Comparison of ENCODE assay signal across 8 mouse cellular contexts in the genomic region with DNA sequence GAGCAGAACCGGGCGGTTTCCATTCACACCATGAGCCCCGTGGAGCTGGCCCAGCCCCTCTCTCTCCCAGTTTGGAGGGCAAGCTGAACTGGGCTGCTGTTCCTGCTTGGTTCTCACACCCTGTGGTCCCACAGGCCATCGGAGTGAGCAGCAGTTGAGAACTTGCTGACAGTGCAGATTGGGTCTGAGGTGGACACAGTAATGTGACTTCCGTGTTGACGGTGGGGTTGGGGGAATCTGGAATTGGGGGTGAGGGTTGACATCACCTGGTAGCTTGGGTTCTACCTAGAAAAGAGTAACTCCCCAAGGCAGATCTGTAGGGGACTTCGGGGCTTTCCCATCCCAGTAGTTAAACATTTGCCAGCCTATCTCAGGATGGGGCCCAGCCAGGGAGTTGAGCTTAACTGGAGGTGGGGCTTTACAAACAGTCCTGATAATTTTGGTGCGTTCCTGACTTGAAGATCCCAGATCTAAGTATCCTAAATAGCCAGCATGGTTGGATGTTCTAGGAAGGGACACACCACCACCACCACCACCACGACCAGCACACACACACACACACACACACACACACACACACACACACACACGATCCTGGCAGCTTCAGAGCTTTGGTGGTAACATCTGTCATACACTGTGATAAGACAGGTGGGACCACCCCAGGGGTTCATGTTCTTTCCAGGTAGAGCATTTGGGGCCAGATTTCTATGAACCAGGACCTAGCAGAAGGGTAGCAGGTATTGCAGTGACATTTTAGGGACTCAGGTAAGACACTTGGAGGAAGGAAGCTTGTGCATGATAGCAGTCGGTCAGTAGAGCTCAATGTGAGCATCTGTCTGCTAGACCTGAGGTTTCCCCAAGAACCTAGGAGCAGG. TPM values are rescaled to one million over a fixed set of nuclear protein-coding genes. Genes with fewer than 3 reads are reported as not detected.
DNase-seq lines count a peak whose midpoint lies in the region; ATAC-seq and TF ChIP-seq lines count a peak whose summit lies in the region.

No protein-coding gene starts in this region.

- DNase-seq in gastrocnemius, adult 2 months, result no peak
- no peak for DNase-seq in gastrocnemius, postnatal 36 days
- DNase-seq in layer of hippocampus, adult 8-10 months (ENCODE audit: low spot score in 2 of 2), result no peak
- DNase-seq in layer of hippocampus, adult 18-20 months (ENCODE audit: low spot score in 2 of 2), result no peak

- intact Hi-C loops in gastrocnemius, adult 2 months (cut with DNase I), result no loop called here
- intact Hi-C loops in gastrocnemius, postnatal 36 days (cut with DNase I), result no loop called here

- H3K9me3 ChIP-seq in megakaryocyte, embryonic 14.5 days, result no peaks in the 10 kb centered on the region
- H3K9me3 ChIP-seq in kidney, embryonic 15.5 days (replicated peaks), result no peaks in the 10 kb centered on the region
- H3K9me3 ChIP-seq in stomach, embryonic 16.5 days (replicated peaks; ENCODE audit: control insufficient read depth, low read length), result no peaks in the 10 kb centered on the region

- peak overlapping the region; percentile 9 for H3K4me3 ChIP-seq in gastrocnemius, adult 2 months
- peak overlapping the region; percentile 76 for H3K4me3 ChIP-seq in megakaryocyte, embryonic 14.5 days (replicated peaks)
- no peak overlapping the region for H3K4me3 ChIP-seq in kidney, embryonic 15.5 days (replicated peaks)
- no peak overlapping the region for H3K4me3 ChIP-seq in stomach, embryonic 16.5 days (replicated peaks; ENCODE audit: low read length)

- H3K36me3 ChIP-seq in megakaryocyte, embryonic 14.5 days (replicated peaks; ENCODE audit: low read length), result peaks cover 80% of the 10 kb centered on the region
- H3K36me3 ChIP-seq in kidney, embryonic 15.5 days, result peaks cover 71% of the 10 kb centered on the region
- H3K36me3 ChIP-seq in stomach, embryonic 16.5 days (ENCODE audit: control insufficient read depth, insufficient read depth, low read length), result no peaks in the 10 kb centered on the region

- 33% methylated on average over 11 of the region's 11 CpGs for WGBS in kidney, embryonic 15.5 days
- 45% methylated on average over 11 of the region's 11 CpGs for WGBS in stomach, embryonic 16.5 days

- H3K27me3 ChIP-seq in megakaryocyte, embryonic 14.5 days (replicated peaks), result peaks cover 54% of the 10 kb centered on the region
- H3K27me3 ChIP-seq in kidney, embryonic 15.5 days, result no peaks in the 10 kb centered on the region
- H3K27me3 ChIP-seq in stomach, embryonic 16.5 days (ENCODE audit: control insufficient read depth, insufficient read depth, low read length), result no peaks in the 10 kb centered on the region

- peaks cover 57% of the 10 kb centered on the region for H3K4me1 ChIP-seq in megakaryocyte, embryonic 14.5 days
- H3K4me1 ChIP-seq in kidney, embryonic 15.5 days, result peaks cover 52% of the 10 kb centered on the region
- peaks cover 21% of the 10 kb centered on the region for H3K4me1 ChIP-seq in stomach, embryonic 16.5 days (ENCODE audit: control insufficient read depth, insufficient read depth, low read length)

- no peak for TF ChIP-seq CTCF in gastrocnemius, adult 2 months (IDR thresholded peaks at IDR 0.05)

- no peak for ATAC-seq in megakaryocyte, adult 5-6 weeks (ENCODE audit: poor library complexity, severe bottlenecking)
- ATAC-seq in kidney, embryonic 15.5 days (replicated peaks; ENCODE audit: low FRiP score), result peak; percentile 56
- ATAC-seq in stomach, embryonic 16.5 days (ENCODE audit: insufficient read depth, low FRiP score), result peak; percentile 61; the same call in 1 of the 2 replicates

- peak overlapping the region; percentile 88 for H3K27ac ChIP-seq in gastrocnemius, adult 2 months
- H3K27ac ChIP-seq in kidney, embryonic 15.5 days, result peak overlapping the region; percentile 90
- H3K27ac ChIP-seq in stomach, embryonic 16.5 days (ENCODE audit: low read length), result peak overlapping the region; percentile 72

- H3K4me2 ChIP-seq in kidney, embryonic 15.5 days, result peak overlapping the region; percentile 42
- 0 out of 2 replicates have a peak overlapping the region, but pooled peaks have one; percentile 0 for H3K4me2 ChIP-seq in stomach, embryonic 16.5 days (ENCODE audit: low read depth, low read length)

- H3K9ac ChIP-seq in kidney, embryonic 15.5 days, result peak overlapping the region; percentile 15
- H3K9ac ChIP-seq in stomach, embryonic 16.5 days (ENCODE audit: low read length), result no peak overlapping the region; the same call in 1 of the 2 replicates

RNA-seq across cellular contexts. Expression of a gene that starts 16.6 kb away (rescaled TPM):
- total RNA-seq in gastrocnemius, adult 2 months (2021), result 10 to 100 TPM; 45.4 to 82.1 TPM
- total RNA-seq in gastrocnemius, postnatal 36 days (2021), result 10 to 100 TPM; 35.5 to 44.1 TPM
- polyA plus RNA-seq in megakaryocyte, embryonic 14.5 days (2012; ENCODE audit: insufficient read depth, low replicate concordance), result 3.2 and 4.8 TPM in 2 replicates
- 0.04 and 0.32 TPM in 2 replicates for total RNA-seq in megakaryocyte, adult 5-6 weeks (2015)
- 0.37 and 0.89 TPM in 2 replicates for total RNA-seq in megakaryocyte, adult 5-6 weeks (2017)
- 119 TPM in 2 replicates for polyA plus RNA-seq in kidney, embryonic 15.5 days (2015; fragmentation: Nextera tagmentation; extraction: Ambion mirVana)
- 23.0 and 23.7 TPM in 2 replicates for polyA plus RNA-seq in stomach, embryonic 16.5 days (2015; fragmentation: Nextera tagmentation; extraction: Ambion mirVana)
- total RNA-seq in layer of hippocampus, adult 8-10 months (2022), result 1 to 10 TPM; 4.3 to 7.2 (median 4.8) TPM
- 1 to 10 TPM; 3.3 to 3.7 TPM for total RNA-seq in layer of hippocampus, adult 18-20 months (2021)

RNA-seq across cellular contexts. Expression of a gene that starts 22.2 kb away (rescaled TPM):
- under 1 TPM; 0.50 to 0.66 TPM for total RNA-seq in gastrocnemius, adult 2 months (2021)
- under 1 TPM; 0.36 to 0.37 TPM for total RNA-seq in gastrocnemius, postnatal 36 days (2021)
- polyA plus RNA-seq in megakaryocyte, embryonic 14.5 days (2012; ENCODE audit: insufficient read depth, low replicate concordance), result 3.4 and 3.6 TPM in 2 replicates
- total RNA-seq in megakaryocyte, adult 5-6 weeks (2015), result 38.1 and 38.5 TPM in 2 replicates
- 71.1 and 83.8 TPM in 2 replicates for total RNA-seq in megakaryocyte, adult 5-6 weeks (2017)
- polyA plus RNA-seq in kidney, embryonic 15.5 days (2015; fragmentation: Nextera tagmentation; extraction: Ambion mirVana), result 1.7 and 1.8 TPM in 2 replicates
- 2.3 and 2.5 TPM in 2 replicates for polyA plus RNA-seq in stomach, embryonic 16.5 days (2015; fragmentation: Nextera tagmentation; extraction: Ambion mirVana)
- 1 to 10 TPM in 2 of 4 experiments, under 1 TPM in 2; 0.39 to 1.3 (median 0.80) TPM for total RNA-seq in layer of hippocampus, adult 8-10 months (2022)
- total RNA-seq in layer of hippocampus, adult 18-20 months (2021), result under 1 TPM; 0.41 to 0.50 TPM

Comparison
In these comparisons a context has a peak if more than half of its experiments do, and no peak if none do; other contexts are left out.
1. H3K4me3 ChIP-seq: peak in gastrocnemius, adult 2 months (single experiment) and megakaryocyte, embryonic 14.5 days (single experiment); none in kidney, embryonic 15.5 days (single experiment) and stomach, embryonic 16.5 days (single experiment).
2. RNA of a gene that starts 16.6 kb away (total RNA-seq): 45.4 to 82.1 TPM in gastrocnemius, adult 2 months and 35.5 to 44.1 TPM in gastrocnemius, postnatal 36 days; 4.3 to 7.2 TPM in layer of hippocampus, adult 8-10 months, 3.3 to 3.7 TPM in layer of hippocampus, adult 18-20 months and 0.04 to 0.89 TPM in megakaryocyte, adult 5-6 weeks; every median in the first group is over 4 times any median in the second.
3. RNA of a gene that starts 22.2 kb away (total RNA-seq): 38.1 to 83.8 TPM in megakaryocyte, adult 5-6 weeks; 0.39 to 1.3 TPM in layer of hippocampus, adult 8-10 months, 0.50 to 0.66 TPM in gastrocnemius, adult 2 months, 0.41 to 0.50 TPM in layer of hippocampus, adult 18-20 months and 0.36 to 0.37 TPM in gastrocnemius, postnatal 36 days; every median in the first group is over 10 times any median in the second.
4. Peak in every context shown above with its lines, with median percentiles within 50 percentile points of each other: H3K27ac ChIP-seq.